Mouse (Mus musculus) liver, adult 2 months (tissue): ENCODE data around the gene Nudt17.

Experiments
- CTCF ChIP-seq: fragments of 200-500 bp; IDR thresholded peaks from 2 replicates; pipeline ENCODE4 v1.5.1; 2011; ENCODE audit warnings: low read depth, low read length, control low read depth
- POLR2A ChIP-seq: fragments of 200-500 bp; IDR thresholded peaks from 2 replicates; pipeline ENCODE4 v1.6.1; 2011; ENCODE audit warnings: low read length, control low read depth; ENCODE audit not compliant: insufficient read depth; ENCODE audit errors: extremely low read depth

- TF ChIP-seq POLR2A (no peak), CTCF (no peak)
These were observed 5.9 kb upstream of the Nudt17 start for GRCm38 (mm10) chr3:96714286-96714685.
